Mouse (Mus musculus) MEL (cell line): Measurements from ENCODE around the gene Gm44579.

Source experiments
- BHLHE40 ChIP-seq: IDR thresholded peaks from 2 replicates; pipeline ENCODE4 v1.6.1; 2012; ENCODE audit warnings: low read depth, mild to moderate bottlenecking, inconsistent platforms, low read length, improper control_type of control experiment, borderline replicate concordance
- CTCF ChIP-seq, 3 experiments: IDR thresholded peaks in 2 of 3; conservative IDR thresholded peaks in 1 of 3; 2 replicates each; pipeline ENCODE4 v1.5.1; 2011 to 2012; ENCODE audit warnings: low read length in 3 of 3, low read depth in 2 of 3, mild to moderate bottlenecking in 2 of 3, improper control_type of control experiment in 1 of 3, inconsistent platforms in 1 of 3, mixed read lengths in 1 of 3, moderate library complexity in 1 of 3; ENCODE audit not compliant: control insufficient read depth in 1 of 3, insufficient read depth in 1 of 3, poor library complexity in 1 of 3, severe bottlenecking in 1 of 3
- ELF1 ChIP-seq: IDR thresholded peaks from 2 replicates; pipeline ENCODE4 v1.6.1; 2014; ENCODE audit warnings: low read depth, mild to moderate bottlenecking, inconsistent platforms, low read length, improper control_type of control experiment, moderate library complexity
- EP300 ChIP-seq, 2 experiments: IDR thresholded peaks; 2 replicates each; pipeline ENCODE4 v1.6.1; 2011; ENCODE audit warnings: improper control_type of control experiment in 2 of 2, low read length in 2 of 2, low read depth in 1 of 2, mild to moderate bottlenecking in 1 of 2
- ETS1 ChIP-seq: IDR thresholded peaks from 2 replicates; pipeline ENCODE4 v1.6.1; 2012; ENCODE audit warnings: low read depth, mild to moderate bottlenecking, inconsistent platforms, low read length, improper control_type of control experiment, moderate library complexity
- GABPA ChIP-seq: IDR thresholded peaks from 2 replicates; pipeline ENCODE4 v1.6.1; 2012; ENCODE audit warnings: low read depth, mild to moderate bottlenecking, inconsistent platforms, low read length, improper control_type of control experiment, moderate library complexity
- HCFC1 ChIP-seq: IDR thresholded peaks from 2 replicates; pipeline ENCODE4 v1.6.1; 2012; ENCODE audit warnings: low read depth, mild to moderate bottlenecking, inconsistent platforms, low read length, improper control_type of control experiment, moderate library complexity
- MAX ChIP-seq: IDR thresholded peaks from 2 replicates; pipeline ENCODE4 v1.6.1; 2011; ENCODE audit warnings: low read length, improper control_type of control experiment
- POLR2A ChIP-seq, 2 experiments: IDR thresholded peaks; 2 replicates each; pipeline ENCODE4 v1.6.1; 2011 to 2012; ENCODE audit warnings: low read length in 2 of 2, mild to moderate bottlenecking in 2 of 2, control low read depth in 1 of 2, improper control_type of control experiment in 1 of 2, low read depth in 1 of 2, moderate library complexity in 1 of 2; ENCODE audit not compliant: control insufficient read depth in 1 of 2, insufficient read depth in 1 of 2, poor library complexity in 1 of 2
- SIN3A ChIP-seq: IDR thresholded peaks from 2 replicates; pipeline ENCODE4 v1.6.1; 2012; ENCODE audit warnings: low read length, improper control_type of control experiment, inconsistent platforms
- TAL1 ChIP-seq: IDR thresholded peaks from 2 replicates; pipeline ENCODE4 v1.6.1; 2012; ENCODE audit warnings: mild to moderate bottlenecking, inconsistent platforms, low read length, moderate library complexity, mixed read lengths
- TBP ChIP-seq: IDR thresholded peaks from 2 replicates; pipeline ENCODE4 v1.8.0; 2011; ENCODE audit warnings: low read depth, low read length, improper control_type of control experiment
- ZMIZ1 ChIP-seq: IDR thresholded peaks from 2 replicates; pipeline ENCODE4 v1.6.1; 2012; ENCODE audit warnings: low read depth, mild to moderate bottlenecking, inconsistent platforms, low read length, improper control_type of control experiment, moderate library complexity

GRCm38 (mm10) chr15:98256271-98256670, 35.5 kb upstream of the Gm44579 start:
- no peak for TF ChIP-seq CTCF (IDR thresholded peaks at IDR 0.05 in 2 of 3, conservative IDR thresholded peaks at IDR 0.05 in 1 of 3; ENCODE audit: control insufficient read depth in 1 of 3, insufficient read depth in 1 of 3, low read depth in 2 of 3, low read length in 3 of 3, poor library complexity in 1 of 3, severe bottlenecking in 1 of 3)
- TF ChIP-seq EP300 (IDR thresholded peaks at IDR 0.05; ENCODE audit: low read depth in 1 of 2, low read length in 2 of 2), result no peak
- no peak for TF ChIP-seq POLR2A (IDR thresholded peaks at IDR 0.05; ENCODE audit: control insufficient read depth in 1 of 2, insufficient read depth in 1 of 2, low read depth in 1 of 2, low read length in 2 of 2, poor library complexity in 1 of 2)
- TF ChIP-seq TAL1, result no peak
- TF ChIP-seq SIN3A, result no peak
- TF ChIP-seq GABPA, result no peak
- TF ChIP-seq ETS1, result no peak
- TF ChIP-seq TBP, result no peak
- TF ChIP-seq ELF1, result no peak
- no peak for TF ChIP-seq BHLHE40
- no peak for TF ChIP-seq ZMIZ1
- no peak for TF ChIP-seq HCFC1
- no peak for TF ChIP-seq MAX
